Mouse (Mus musculus): ENCODE data around the gene Gm21913.
"Not testable (repeated sequence)": the region's sequence is repeated elsewhere in the genome, so short reads cannot be mapped to it uniquely, and the experiment has no call there.

Gm21913 gene

DNA sequence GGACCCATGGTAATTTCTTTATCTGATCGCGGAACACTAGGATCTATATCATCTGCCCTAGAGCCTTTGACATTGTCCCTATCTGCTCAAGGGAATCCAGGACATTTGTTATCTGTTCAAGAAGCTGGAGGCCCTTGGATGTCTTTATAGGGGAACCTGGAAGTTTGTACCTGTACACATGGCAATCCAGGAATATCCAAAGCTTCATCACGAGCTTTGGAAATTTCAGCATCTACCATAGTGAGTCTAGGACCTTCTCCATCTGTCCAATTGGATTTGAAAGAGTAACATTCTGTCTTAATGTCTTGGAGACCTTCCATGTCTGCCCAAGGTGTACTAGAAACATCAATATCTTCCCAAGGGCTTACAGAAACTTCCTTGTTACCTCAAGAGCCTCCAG, at the start of gene Gm21913:
Gene Gm21913 (plus strand): TSS at position 301 of the 400 bp plus-strand sequence.
- not testable (repeated sequence) for DNase-seq
